ENCODE assay signal across 7 mouse cellular contexts in genomic region chr1:171411492-171411941, GRCm38 (mm10). TPM values are rescaled to one million over a fixed set of nuclear protein-coding genes. Genes with fewer than 3 reads are reported as not detected.
A peak's percentile ranks its signal among the peaks of the same experiment; 100 is the strongest.
DNase-seq lines count a peak whose midpoint lies in the region; ATAC-seq and TF ChIP-seq lines count a peak whose summit lies in the region.

No protein-coding gene starts in this region.

- no peak for DNase-seq in neural tube, embryonic 11.5 days (ENCODE audit: low spot score)
- DNase-seq in neural tube, embryonic 10.5 days (ENCODE audit: extremely low spot score, low spot score), result no peak
- DNase-seq in forebrain, embryonic 10.5 days (ENCODE audit: extremely low spot score, low spot score), result no peak
- no peak for DNase-seq in limb, embryonic 14.5 days (ENCODE audit: low spot score)
- DNase-seq in gastrocnemius, postnatal 4 days (ENCODE audit: low spot score in 2 of 2), result no peak
- DNase-seq in testis, postnatal 14 days (ENCODE audit: low spot score), result no peak

- H3K27ac ChIP-seq in neural tube, embryonic 11.5 days (ENCODE audit: low read depth, low read length), result peak overlapping the region; percentile 68
- peak overlapping the region; percentile 97 for H3K27ac ChIP-seq in forebrain, embryonic 10.5 days
- peak overlapping the region; percentile 87 for H3K27ac ChIP-seq in limb, embryonic 14.5 days (replicated peaks; ENCODE audit: low read depth, low read length)
- peak overlapping the region; percentile 83 for H3K27ac ChIP-seq in stomach, embryonic 14.5 days (ENCODE audit: low read length)

- WGBS in neural tube, embryonic 11.5 days, result under 1% methylated on average over 38 of the region's 39 CpGs
- under 1% methylated on average over 39 of the region's 39 CpGs for WGBS in forebrain, embryonic 10.5 days
- 1% methylated on average over 28 of the region's 39 CpGs for WGBS in limb, embryonic 14.5 days
- under 1% methylated on average over 37 of the region's 39 CpGs for WGBS in stomach, embryonic 14.5 days

- H3K4me1 ChIP-seq in neural tube, embryonic 11.5 days (ENCODE audit: control insufficient read depth, insufficient read depth, low read length), result peaks cover 2% of the 10 kb centered on the region; the same call in 1 of the 2 replicates
- H3K4me1 ChIP-seq in forebrain, embryonic 10.5 days, result peaks cover 26% of the 10 kb centered on the region
- H3K4me1 ChIP-seq in limb, embryonic 14.5 days (ENCODE audit: control insufficient read depth, insufficient read depth, low read length), result peaks cover 8% of the 10 kb centered on the region
- H3K4me1 ChIP-seq in stomach, embryonic 14.5 days (ENCODE audit: control insufficient read depth, insufficient read depth, low read length), result peaks cover 15% of the 10 kb centered on the region

- peak overlapping the region; percentile 85 for H3K9ac ChIP-seq in neural tube, embryonic 11.5 days (ENCODE audit: low read length)
- H3K9ac ChIP-seq in limb, embryonic 14.5 days (ENCODE audit: low read depth, low read length, severe bottlenecking), result peak overlapping the region; percentile 95
- H3K9ac ChIP-seq in stomach, embryonic 14.5 days (replicated peaks; ENCODE audit: low read depth, low read length), result peak overlapping the region; percentile 71

- H3K9me3 ChIP-seq in neural tube, embryonic 11.5 days (ENCODE audit: control insufficient read depth, low read length), result no peaks in the 10 kb centered on the region
- H3K9me3 ChIP-seq in forebrain, embryonic 10.5 days, result no peaks in the 10 kb centered on the region
- H3K9me3 ChIP-seq in limb, embryonic 14.5 days (ENCODE audit: control insufficient read depth, low read length), result no peaks in the 10 kb centered on the region
- no peaks in the 10 kb centered on the region for H3K9me3 ChIP-seq in stomach, embryonic 14.5 days (ENCODE audit: control insufficient read depth, low read depth, low read length)

- peaks cover 8% of the 10 kb centered on the region for H3K36me3 ChIP-seq in neural tube, embryonic 11.5 days (ENCODE audit: control insufficient read depth, insufficient read depth, low read length)
- H3K36me3 ChIP-seq in forebrain, embryonic 10.5 days (replicated peaks), result peaks cover 37% of the 10 kb centered on the region
- H3K36me3 ChIP-seq in limb, embryonic 14.5 days (ENCODE audit: control insufficient read depth, insufficient read depth, low read length), result peaks cover 15% of the 10 kb centered on the region
- peaks cover 18% of the 10 kb centered on the region for H3K36me3 ChIP-seq in stomach, embryonic 14.5 days (ENCODE audit: control insufficient read depth, insufficient read depth, low read length)

- peak overlapping the region; percentile 71 for H3K4me3 ChIP-seq in neural tube, embryonic 11.5 days (ENCODE audit: low read depth, low read length)
- peak overlapping the region; percentile 97 for H3K4me3 ChIP-seq in forebrain, embryonic 10.5 days
- H3K4me3 ChIP-seq in limb, embryonic 14.5 days (replicated peaks; ENCODE audit: low read length), result peak overlapping the region; percentile 76
- H3K4me3 ChIP-seq in stomach, embryonic 14.5 days (ENCODE audit: low read depth, low read length), result peak overlapping the region; percentile 85

- no peaks in the 10 kb centered on the region for H3K27me3 ChIP-seq in neural tube, embryonic 11.5 days (ENCODE audit: control insufficient read depth, insufficient read depth, low read length)
- H3K27me3 ChIP-seq in forebrain, embryonic 10.5 days (ENCODE audit: poor library complexity, severe bottlenecking), result peaks cover 29% of the 10 kb centered on the region
- no peaks in the 10 kb centered on the region for H3K27me3 ChIP-seq in limb, embryonic 14.5 days (ENCODE audit: control insufficient read depth, insufficient read depth, low read length)
- no peaks in the 10 kb centered on the region for H3K27me3 ChIP-seq in stomach, embryonic 14.5 days (ENCODE audit: control insufficient read depth, insufficient read depth, low read length)

- peak overlapping the region; percentile 48 for H3K4me2 ChIP-seq in neural tube, embryonic 11.5 days (ENCODE audit: low read depth)
- H3K4me2 ChIP-seq in limb, embryonic 14.5 days (replicated peaks; ENCODE audit: low read depth, low read length, severe bottlenecking), result peak overlapping the region; percentile 60
- peak overlapping the region; percentile 49 for H3K4me2 ChIP-seq in stomach, embryonic 14.5 days (replicated peaks; ENCODE audit: low read depth, low read length)

- peak; percentile 79 for ATAC-seq in neural tube, embryonic 11.5 days (ENCODE audit: insufficient read depth, low FRiP score, low TSS enrichment)
- peak; percentile 77 for ATAC-seq in limb, embryonic 14.5 days (ENCODE audit: low FRiP score, low read depth)
- ATAC-seq in stomach, embryonic 14.5 days (ENCODE audit: insufficient number of reproducible peaks, insufficient read depth, low FRiP score, low read depth), result peak; percentile 77

- no peak for TF ChIP-seq POLR2A in limb, embryonic 14.5 days (IDR thresholded peaks at IDR 0.05; ENCODE audit: borderline replicate concordance, extremely low read depth, insufficient read depth, insufficient read length)

RNA-seq across cellular contexts. Expression of gene Usf1, which starts 0.4 kb away (rescaled TPM):
- polyA plus RNA-seq in neural tube, embryonic 11.5 days (2014; fragmentation: Nextera tagmentation; extraction: Ambion mirVana), result 151 and 162 TPM in 2 replicates
- polyA plus RNA-seq in forebrain, embryonic 10.5 days (2016; fragmentation: Nextera tagmentation; extraction: Ambion mirVana), result 128 and 132 TPM in 2 replicates
- polyA plus RNA-seq in limb, embryonic 14.5 days (2012; rRNA removed), result 97.0 and 128 TPM in 2 replicates
- polyA plus RNA-seq in limb, embryonic 14.5 days (2014; fragmentation: Nextera tagmentation; extraction: Ambion mirVana), result 86.2 and 89.9 TPM in 2 replicates
- 85.2 and 95.0 TPM in 2 replicates for polyA plus RNA-seq in stomach, embryonic 14.5 days (2014; fragmentation: Nextera tagmentation; extraction: Ambion mirVana)
- total RNA-seq in gastrocnemius, postnatal 4 days (2021), result 10 to 100 TPM; 43.9 to 48.4 TPM

RNA-seq across cellular contexts. Expression of gene Tstd1, which starts 7.2 kb away (rescaled TPM):
- polyA plus RNA-seq in neural tube, embryonic 11.5 days (2014; fragmentation: Nextera tagmentation; extraction: Ambion mirVana), result 3.6 and 3.8 TPM in 2 replicates
- polyA plus RNA-seq in forebrain, embryonic 10.5 days (2016; fragmentation: Nextera tagmentation; extraction: Ambion mirVana), result 6.1 and 6.5 TPM in 2 replicates
- 3.9 and 4.7 TPM in 2 replicates for polyA plus RNA-seq in limb, embryonic 14.5 days (2012; rRNA removed)
- 2.8 and 3.4 TPM in 2 replicates for polyA plus RNA-seq in limb, embryonic 14.5 days (2014; fragmentation: Nextera tagmentation; extraction: Ambion mirVana)
- 3.0 and 3.1 TPM in 2 replicates for polyA plus RNA-seq in stomach, embryonic 14.5 days (2014; fragmentation: Nextera tagmentation; extraction: Ambion mirVana)
- 1 to 10 TPM; 1.1 to 1.3 TPM for total RNA-seq in gastrocnemius, postnatal 4 days (2021)

RNA-seq across cellular contexts. Expression of gene Arhgap30, which starts 22.8 kb away (rescaled TPM):
- polyA plus RNA-seq in neural tube, embryonic 11.5 days (2014; fragmentation: Nextera tagmentation; extraction: Ambion mirVana), result 0.41 and 0.78 TPM in 2 replicates
- polyA plus RNA-seq in forebrain, embryonic 10.5 days (2016; fragmentation: Nextera tagmentation; extraction: Ambion mirVana), result 0.74 and 0.91 TPM in 2 replicates
- polyA plus RNA-seq in limb, embryonic 14.5 days (2012; rRNA removed), result 2.0 and 2.5 TPM in 2 replicates
- 1.6 and 2.5 TPM in 2 replicates for polyA plus RNA-seq in limb, embryonic 14.5 days (2014; fragmentation: Nextera tagmentation; extraction: Ambion mirVana)
- 0.67 and 1.3 TPM in 2 replicates for polyA plus RNA-seq in stomach, embryonic 14.5 days (2014; fragmentation: Nextera tagmentation; extraction: Ambion mirVana)
- 1 to 10 TPM; 3.3 to 3.5 TPM for total RNA-seq in gastrocnemius, postnatal 4 days (2021)

RNA-seq across cellular contexts. Expression of gene F11r, which starts 25.8 kb away (rescaled TPM):
- polyA plus RNA-seq in neural tube, embryonic 11.5 days (2014; fragmentation: Nextera tagmentation; extraction: Ambion mirVana), result 16.9 and 21.0 TPM in 2 replicates
- 16.2 and 16.5 TPM in 2 replicates for polyA plus RNA-seq in forebrain, embryonic 10.5 days (2016; fragmentation: Nextera tagmentation; extraction: Ambion mirVana)
- 19.2 and 20.9 TPM in 2 replicates for polyA plus RNA-seq in limb, embryonic 14.5 days (2012; rRNA removed)
- polyA plus RNA-seq in limb, embryonic 14.5 days (2014; fragmentation: Nextera tagmentation; extraction: Ambion mirVana), result 35.4 and 37.6 TPM in 2 replicates
- polyA plus RNA-seq in stomach, embryonic 14.5 days (2014; fragmentation: Nextera tagmentation; extraction: Ambion mirVana), result 119 and 127 TPM in 2 replicates
- total RNA-seq in gastrocnemius, postnatal 4 days (2021), result 10 to 100 TPM; 15.0 to 16.4 TPM

RNA-seq across cellular contexts. Expression of gene Nectin4, which starts 41.6 kb away (rescaled TPM):
- polyA plus RNA-seq in neural tube, embryonic 11.5 days (2014; fragmentation: Nextera tagmentation; extraction: Ambion mirVana), result 1.1 and 1.7 TPM in 2 replicates
- polyA plus RNA-seq in forebrain, embryonic 10.5 days (2016; fragmentation: Nextera tagmentation; extraction: Ambion mirVana), result 0.92 and 0.94 TPM in 2 replicates
- polyA plus RNA-seq in limb, embryonic 14.5 days (2012; rRNA removed), result 16.6 and 19.4 TPM in 2 replicates
- polyA plus RNA-seq in limb, embryonic 14.5 days (2014; fragmentation: Nextera tagmentation; extraction: Ambion mirVana), result 19.2 and 21.0 TPM in 2 replicates
- 10.7 and 13.7 TPM in 2 replicates for polyA plus RNA-seq in stomach, embryonic 14.5 days (2014; fragmentation: Nextera tagmentation; extraction: Ambion mirVana)
- total RNA-seq in gastrocnemius, postnatal 4 days (2021), result under 1 TPM; 0.21 to 0.25 TPM
